Mouse (Mus musculus) liver, embryonic 11.5 days (tissue): ENCODE results near the gene Mfn2. TPM values are rescaled to one million over a fixed set of nuclear protein-coding genes. Genes with fewer than 3 reads are reported as not detected.
"Not testable (repeated sequence)": the region's sequence is repeated elsewhere in the genome, so short reads cannot be mapped to it uniquely, and the experiment has no call there.

Experiments used
- ATAC-seq: fragments of 200-750 bp; cut with Nextera tagmentation; replicated peaks from 2 replicates; pipeline ENCODE4 v1.8.0; 2017; ENCODE audit warnings: moderate number of reproducible peaks, mild to moderate bottlenecking, moderate TSS enrichment, moderate library complexity; ENCODE audit not compliant: low FRiP score
- DNase-seq: peaks from one replicate; pipeline ENCODE4 v3.0.0-alpha.2; 2017; ENCODE audit warnings: low spot score
- H3K27ac ChIP-seq: fragments of 300-500 bp; sonication (generic); 2 replicates; pipeline ENCODE4 v1.5.1; 2014; ENCODE audit warnings: mild to moderate bottlenecking, low read depth, low read length, control low read depth
- H3K27me3 ChIP-seq: fragments of 300-500 bp; sonication (generic); replicated peaks from 2 replicates; pipeline ENCODE4 v1.6.1; 2014; ENCODE audit warnings: low read length, mixed read lengths; ENCODE audit not compliant: control insufficient read depth, insufficient read depth
- H3K36me3 ChIP-seq: fragments of 300-500 bp; sonication (generic); 2 replicates; pipeline ENCODE4 v1.6.1; 2014; ENCODE audit warnings: mild to moderate bottlenecking, low read length, moderate library complexity, mixed read lengths; ENCODE audit not compliant: control insufficient read depth, insufficient read depth
- H3K4me1 ChIP-seq: fragments of 300-500 bp; sonication (generic); replicated peaks from 2 replicates; pipeline ENCODE4 v1.6.1; 2014; ENCODE audit warnings: low read length, mixed read lengths; ENCODE audit not compliant: control insufficient read depth, insufficient read depth
- H3K4me2 ChIP-seq: fragments of 300-500 bp; sonication (generic); 2 replicates; pipeline ENCODE4 v1.6.1; 2014; ENCODE audit warnings: mild to moderate bottlenecking, control low read depth, moderate library complexity
- H3K4me3 ChIP-seq: fragments of 300-500 bp; sonication (generic); 2 replicates; pipeline ENCODE4 v1.5.1; 2014; ENCODE audit warnings: low read depth, low read length, control low read depth
- H3K9ac ChIP-seq: fragments of 300-500 bp; sonication (generic); 2 replicates; pipeline ENCODE4 v1.6.1; 2014; ENCODE audit warnings: low read depth, low read length, control low read depth
- H3K9me3 ChIP-seq: fragments of 300-500 bp; sonication (generic); 2 replicates; pipeline ENCODE4 v1.6.1; 2016; ENCODE audit warnings: low read length, inconsistent platforms, mixed read lengths; ENCODE audit not compliant: control insufficient read depth
- WGBS: fragments of 180-500 bp; shearing (Covaris S2); extraction: QIAGEN DNeasy Blood & Tissue Kit; methylation state at CpG from one replicate; pipeline ENCODE4 v1.1.7; 2014; 5-methylcytosine and 5-hydroxymethylcytosine counted together
- polyA plus RNA-seq: library from polyadenylated mRNA; unstranded; fragments of >200 nt; fragmentation: Nextera tagmentation; extraction: Ambion mirVana; gene quantifications from 2 replicates; pipeline ENCODE4 v1.2.1, GENCODE M21; 2014

Gene Mfn2
- polyA plus RNA-seq, 1 experiment from 2014 or later: 36.0 TPM

- WGBS: 75% methylated on average over 2 of the region's 2 CpGs
- H3K27me3 ChIP-seq: no peaks in the 10 kb centered on the region
- no peaks in the 10 kb centered on the region for H3K36me3 ChIP-seq
- H3K27ac ChIP-seq: no peak overlapping the region
- DNase-seq (no peak), ATAC-seq (no peak)
- H3K4me1 ChIP-seq: peaks cover 13% of the 10 kb centered on the region
- no peak overlapping the region for H3K4me3 ChIP-seq
- H3K9ac ChIP-seq: no peak overlapping the region
- no peaks in the 10 kb centered on the region for H3K9me3 ChIP-seq
- no peak overlapping the region for H3K4me2 ChIP-seq
Observed at GRCm38 (mm10) chr4:147850776-147851175, 53.7 kb downstream of the Mfn2 start.

- Histone ChIP-seq H3K9ac (peak overlapping the region; percentile 69), H3K27me3 (no peaks in the 10 kb centered on the region), H3K4me3 (peak overlapping the region; percentile 76), H3K4me2 (peak overlapping the region; percentile 87), H3K9me3 (no peaks in the 10 kb centered on the region), H3K36me3 (peaks cover under 1% of the 10 kb centered on the region; the same call in 1 of the 2 replicates), H3K27ac (0 out of 2 replicates have a peak overlapping the region, but pooled peaks have one; percentile 14), H3K4me1 (peaks cover 13% of the 10 kb centered on the region)
- ATAC-seq (peak; percentile 66), DNase-seq (no peak)
- 9% methylated on average over 4 of the region's 4 CpGs for WGBS
Observed at GRCm38 (mm10) chr4:147848584-147848991, 55.9 kb downstream of the Mfn2 start.

- WGBS: 4% methylated on average over 23 of the region's 23 CpGs
- ATAC-seq (peak; percentile 88), DNase-seq (peak; percentile 64)
- H3K9ac ChIP-seq: peak within 1 kb of the TSS; percentile 69
- H3K4me1 ChIP-seq: peaks cover 13% of the 10 kb centered on the region
- H3K4me3 ChIP-seq: peak within 1 kb of the TSS; percentile 76
- 0 out of 2 replicates have a peak within 1 kb of the TSS, but pooled peaks have one; percentile 14 for H3K27ac ChIP-seq
- no peaks in the 10 kb centered on the region for H3K9me3 ChIP-seq
- peak within 1 kb of the TSS; percentile 87 for H3K4me2 ChIP-seq
- H3K27me3 ChIP-seq: no peaks in the 10 kb centered on the region
- peaks cover 7% of the 10 kb centered on the region; the same call in 1 of the 2 replicates for H3K36me3 ChIP-seq
Observed at GRCm38 (mm10) chr4:147847614-147848583, 56.6 kb downstream of the Mfn2 start, which contains the start of gene Zfp933. Gene Zfp933 (minus strand): TSS chr4:147848366.

GRCm38 (mm10) chr4:147842871-147843270 lies 61.6 kb downstream of the Mfn2 start:
- H3K9me3 ChIP-seq: peaks cover 8% of the 10 kb centered on the region
- H3K27me3 ChIP-seq: no peaks in the 10 kb centered on the region
- H3K27ac ChIP-seq: no peak overlapping the region
- H3K4me1 ChIP-seq: peaks cover 5% of the 10 kb centered on the region; the same call in 1 of the 2 replicates
- 93% methylated on average over 3 of the region's 3 CpGs for WGBS
- peaks cover 16% of the 10 kb centered on the region for H3K36me3 ChIP-seq
- no peak overlapping the region for H3K4me2 ChIP-seq
- ATAC-seq: no peak
- H3K9ac ChIP-seq: no peak overlapping the region
- DNase-seq: no peak
- no peak overlapping the region for H3K4me3 ChIP-seq

- 97% methylated on average over 15 of the region's 26 CpGs for whole genome bisulfite sequencing
- not testable (repeated sequence) for H3K4me3 ChIP-seq, DNase-seq, H3K27me3 ChIP-seq, H3K4me2 ChIP-seq, H3K4me1 ChIP-seq, H3K27ac ChIP-seq, ATAC-seq, H3K9ac ChIP-seq
- Histone ChIP-seq H3K9me3 (peaks cover 11% of the 10 kb centered on the region), H3K36me3 (peaks cover 16% of the 10 kb centered on the region)
Observed at GRCm38 (mm10) chr4:147839282-147839681, 65.2 kb downstream of the Mfn2 start.

GRCm38 (mm10) chr4:147824389-147824788 lies 80.1 kb downstream of the Mfn2 start:
- H3K4me3 ChIP-seq: no peak overlapping the region
- H3K27me3 ChIP-seq: no peaks in the 10 kb centered on the region
- peaks cover 42% of the 10 kb centered on the region for H3K36me3 ChIP-seq
- H3K9ac ChIP-seq: no peak overlapping the region
- DNase-seq (no peak), ATAC-seq (no peak)
- H3K4me2 ChIP-seq: no peak overlapping the region
- no peak overlapping the region for H3K27ac ChIP-seq
- no peaks in the 10 kb centered on the region for H3K4me1 ChIP-seq
- WGBS: 87% methylated on average over 4 of the region's 4 CpGs
- peaks cover 33% of the 10 kb centered on the region for H3K9me3 ChIP-seq

Other genes starting within 250 kb of the Mfn2 start
- not detected in 2 replicates for gene Zfp534, start 202.2 kb downstream of the Mfn2 start, polyA plus RNA-seq
- gene Zfp984, start 94.9 kb downstream of the Mfn2 start, polyA plus RNA-seq: 15.1 and 15.7 TPM in 2 replicates
- 2.9 and 3.1 TPM in 2 replicates for gene Zfp933, start 56.3 kb downstream of the Mfn2 start, polyA plus RNA-seq
- gene Miip, start 35.9 kb downstream of the Mfn2 start, polyA plus RNA-seq: 40.7 and 47.4 TPM in 2 replicates
- 7.0 and 7.7 TPM in 2 replicates for gene Fv1, start 35.7 kb downstream of the Mfn2 start, polyA plus RNA-seq
- 32.6 and 33.9 TPM in 2 replicates for gene Plod1, start 32.1 kb upstream of the Mfn2 start, polyA plus RNA-seq
- gene 2510039O18Rik, start 36.2 kb upstream of the Mfn2 start, polyA plus RNA-seq: 18.6 and 19.2 TPM in 2 replicates
- gene Nppb, start 81.1 kb upstream of the Mfn2 start, polyA plus RNA-seq: 1.1 TPM in 1 of 2 replicates, not detected in the other
- gene Nppa, start 96.0 kb upstream of the Mfn2 start, polyA plus RNA-seq: 7.2 and 32.9 TPM in 2 replicates
- 2.0 and 2.4 TPM in 2 replicates for gene Clcn6, start 134.1 kb upstream of the Mfn2 start, polyA plus RNA-seq
- 15.5 and 16.1 TPM in 2 replicates for gene Mthfr, start 134.4 kb upstream of the Mfn2 start, polyA plus RNA-seq
- 18.3 and 20.9 TPM in 2 replicates for gene Agtrap, start 183.3 kb upstream of the Mfn2 start, polyA plus RNA-seq
- 41.4 and 44.7 TPM in 2 replicates for gene Mad2l2, start 225.7 kb upstream of the Mfn2 start, polyA plus RNA-seq
- gene Draxin, start 226.0 kb upstream of the Mfn2 start, polyA plus RNA-seq: 0.12 and 0.31 TPM in 2 replicates
- gene Fbxo6, start 247.4 kb upstream of the Mfn2 start, polyA plus RNA-seq: 30.6 and 34.4 TPM in 2 replicates